Mouse (Mus musculus) heart, embryonic 11.5 days (tissue): ENCODE results near the gene Timm13. TPM values are rescaled to one million over a fixed set of nuclear protein-coding genes. Genes with fewer than 3 reads are reported as not detected.

Experiments
- ATAC-seq: fragments of 200-750 bp; cut with Nextera tagmentation; replicated peaks from 2 replicates; pipeline ENCODE4 v1.8.0; 2017; ENCODE audit warnings: moderate library complexity; ENCODE audit not compliant: insufficient number of reproducible peaks, low FRiP score, low TSS enrichment
- H3K27ac ChIP-seq: fragments of 300-500 bp; sonication (generic); 2 replicates; pipeline ENCODE4 v1.5.1; 2014; ENCODE audit warnings: mild to moderate bottlenecking, low read depth, low read length
- H3K27me3 ChIP-seq: fragments of 300-500 bp; sonication (generic); 2 replicates; pipeline ENCODE4 v1.6.1; 2014; ENCODE audit warnings: mild to moderate bottlenecking, low read length, mixed read lengths; ENCODE audit not compliant: control insufficient read depth, insufficient read depth
- H3K36me3 ChIP-seq: fragments of 300-500 bp; sonication (generic); 2 replicates; pipeline ENCODE4 v1.6.1; 2014; ENCODE audit warnings: mild to moderate bottlenecking, low read length, moderate library complexity, mixed read lengths; ENCODE audit not compliant: control insufficient read depth, insufficient read depth
- H3K4me1 ChIP-seq: fragments of 300-500 bp; sonication (generic); 2 replicates; pipeline ENCODE4 v1.6.1; 2014; ENCODE audit warnings: low read length; ENCODE audit not compliant: control insufficient read depth, insufficient read depth
- H3K4me2 ChIP-seq: fragments of 300-500 bp; sonication (generic); 2 replicates; pipeline ENCODE4 v1.6.1; 2014; ENCODE audit warnings: mild to moderate bottlenecking, moderate library complexity
- H3K4me3 ChIP-seq: fragments of 300-500 bp; sonication (generic); 2 replicates; pipeline ENCODE4 v1.5.1; 2014; ENCODE audit warnings: low read depth, low read length
- H3K9ac ChIP-seq: fragments of 300-500 bp; sonication (generic); 2 replicates; pipeline ENCODE4 v1.6.1; 2014; ENCODE audit warnings: mild to moderate bottlenecking, low read depth, low read length, moderate library complexity
- H3K9me3 ChIP-seq: fragments of 300-500 bp; sonication (generic); replicated peaks from 2 replicates; pipeline ENCODE4 v1.6.1; 2016; ENCODE audit warnings: low read length; ENCODE audit not compliant: control insufficient read depth
- WGBS: fragments of 180-500 bp; shearing (Covaris S2); extraction: QIAGEN DNeasy Blood & Tissue Kit; methylation state at CpG from one replicate; pipeline ENCODE4 v1.1.7; 2014; ENCODE audit not compliant: insufficient replicate concordance; 5-methylcytosine and 5-hydroxymethylcytosine counted together
- polyA plus RNA-seq: library from polyadenylated mRNA; unstranded; fragments of >200 nt; fragmentation: Nextera tagmentation; extraction: Ambion mirVana; gene quantifications from 2 replicates; pipeline ENCODE4 v1.2.1, GENCODE M21; 2014

The Timm13 gene
- 300 and 340 TPM in 2 replicates for polyA plus RNA-seq

DNA sequence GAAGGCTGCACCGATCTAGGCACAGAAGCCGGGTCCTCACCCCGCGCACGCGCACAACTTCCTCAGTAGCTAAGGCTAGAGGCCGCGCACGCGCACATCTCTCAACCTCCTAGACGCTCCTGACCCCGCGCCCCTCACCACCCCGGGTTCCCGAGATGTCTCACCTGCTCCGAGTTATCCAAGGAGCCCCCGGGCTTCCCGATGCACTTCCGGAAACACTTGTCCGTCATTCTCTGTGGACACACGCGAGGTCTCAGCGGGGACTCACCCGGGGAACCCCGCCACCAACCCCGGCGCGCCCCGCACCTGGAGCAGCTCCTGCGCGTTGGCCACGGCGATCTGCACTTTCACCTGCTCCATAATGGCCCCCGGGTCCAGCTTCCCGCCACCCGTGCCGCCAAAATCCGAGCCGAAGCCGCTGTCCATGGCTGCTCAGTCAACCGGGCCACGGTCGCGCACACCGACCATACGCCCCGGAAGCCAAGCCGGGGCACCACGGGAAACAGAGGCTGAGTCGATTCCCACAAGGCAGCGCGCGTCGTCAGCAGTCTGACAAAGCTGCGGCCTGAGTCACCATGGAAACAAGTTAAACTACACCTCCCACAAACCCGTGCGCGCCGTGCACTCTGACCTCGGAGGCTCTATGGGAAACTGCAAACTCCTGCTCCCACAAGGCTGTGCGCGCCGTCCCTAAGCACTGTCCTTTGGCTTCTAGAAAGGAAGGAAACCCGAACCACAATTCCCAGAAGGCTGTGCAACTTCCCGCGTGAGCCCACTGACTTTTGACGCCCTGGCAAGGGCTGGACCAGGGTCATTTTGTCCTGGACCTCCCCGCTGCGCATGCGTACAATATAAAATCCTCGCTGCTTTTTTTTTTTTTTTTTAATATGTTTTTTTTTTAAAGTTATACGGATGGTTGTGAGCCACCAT, at the start of gene Timm13:
Gene Timm13, minus strand, starts transcription at position 652 of the 930 bp plus-strand sequence.
- Histone ChIP-seq H3K4me2 (peak within 1 kb of the TSS; percentile 98), H3K4me3 (peak within 1 kb of the TSS; percentile 86), H3K36me3 (peaks cover 21% of the 10 kb centered on the region), H3K9ac (peak within 1 kb of the TSS; percentile 85), H3K27ac (peak within 1 kb of the TSS; percentile 69), H3K4me1 (peaks cover 15% of the 10 kb centered on the region), H3K27me3 (peaks cover 4% of the 10 kb centered on the region; the same call in 1 of the 2 replicates), H3K9me3 (no peaks in the 10 kb centered on the region)
- under 1% methylated on average over 72 of the region's 72 CpGs for WGBS
- ATAC-seq = peak; percentile 91

DNA sequence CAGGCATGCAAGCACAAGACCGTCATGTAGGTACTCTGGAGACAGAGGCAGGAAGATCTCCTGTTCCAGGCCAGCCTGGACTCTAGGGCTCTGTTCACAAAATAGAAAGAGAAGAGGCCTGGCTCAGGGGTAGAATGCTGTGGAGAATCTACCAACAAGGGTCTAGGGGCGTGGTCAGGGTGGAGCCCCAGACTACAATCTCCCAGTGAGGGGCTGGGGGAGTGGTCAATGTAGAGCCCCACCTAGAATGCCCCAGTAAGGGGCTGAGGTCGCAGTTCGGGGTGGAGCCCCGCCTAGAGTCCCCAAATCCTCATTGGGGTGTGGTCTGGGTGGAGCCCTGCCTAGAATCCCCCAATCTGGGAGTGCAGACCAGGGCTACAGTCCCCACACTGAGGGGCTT, 49.5 kb upstream of the Timm13 start:
- Histone ChIP-seq H3K4me2 (no peak overlapping the region), H3K4me1 (peaks cover 34% of the 10 kb centered on the region), H3K9me3 (no peaks in the 10 kb centered on the region), H3K9ac (no peak overlapping the region), H3K27ac (no peak overlapping the region), H3K4me3 (no peak overlapping the region), H3K27me3 (no peaks in the 10 kb centered on the region), H3K36me3 (no peaks in the 10 kb centered on the region)
- no peak for ATAC-seq
- WGBS = 26% methylated on average over 5 of the region's 5 CpGs

DNA sequence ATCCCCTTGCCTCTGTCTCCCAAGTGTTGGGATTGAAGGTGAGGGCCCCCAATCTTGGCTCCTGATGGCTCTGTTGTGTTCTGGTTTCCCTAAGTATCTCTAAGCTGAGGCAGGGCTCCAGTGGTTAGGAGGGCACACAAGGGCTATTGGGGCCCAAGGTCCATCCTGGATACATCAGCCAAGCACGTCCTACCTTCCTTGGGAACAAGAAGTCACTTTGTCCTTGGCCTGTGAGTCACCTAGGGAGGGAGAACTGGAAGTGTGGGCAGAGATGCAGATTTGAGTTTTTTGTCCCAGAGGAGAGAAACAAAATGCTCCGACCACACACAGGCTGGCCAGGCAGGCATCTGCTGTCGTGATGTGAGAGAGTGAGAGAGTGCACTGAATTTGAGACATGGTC, 48.3 kb upstream of the Timm13 start:
- no peak overlapping the region for H3K4me2 ChIP-seq
- no peak for ATAC-seq
- no peak overlapping the region for H3K4me3 ChIP-seq
- H3K36me3 ChIP-seq = no peaks in the 10 kb centered on the region
- H3K27ac ChIP-seq = no peak overlapping the region
- H3K9ac ChIP-seq = no peak overlapping the region
- H3K9me3 ChIP-seq = no peaks in the 10 kb centered on the region
- WGBS = 77% methylated on average over 3 of the region's 3 CpGs
- no peaks in the 10 kb centered on the region for H3K27me3 ChIP-seq
- H3K4me1 ChIP-seq = peaks cover 25% of the 10 kb centered on the region

DNA sequence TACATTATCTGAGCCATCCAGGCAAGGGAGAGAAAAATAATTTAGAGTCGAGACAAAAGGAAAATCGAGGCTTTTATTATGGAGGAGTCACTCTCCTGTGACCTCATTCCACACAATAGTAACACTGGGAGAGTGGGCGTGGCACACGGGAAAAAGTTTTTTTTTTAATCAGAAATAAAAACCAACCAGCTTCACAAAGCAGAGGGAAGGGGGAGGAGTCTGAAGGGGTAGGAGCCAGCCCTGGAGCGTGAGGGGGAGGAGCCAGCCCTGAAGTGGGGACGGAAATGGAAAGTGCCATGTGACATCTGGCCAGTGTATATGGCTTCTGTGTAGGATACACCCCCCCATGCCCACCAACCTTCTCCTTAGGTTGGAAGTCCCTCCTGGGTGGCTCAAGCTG, 47.8 kb upstream of the Timm13 start:
- H3K4me1 ChIP-seq = peaks cover 25% of the 10 kb centered on the region
- H3K9me3 ChIP-seq = no peaks in the 10 kb centered on the region
- ATAC-seq = peak; percentile 62; the same call in 1 of the 2 replicates
- no peak overlapping the region for H3K4me2 ChIP-seq
- 32% methylated on average over 6 of the region's 6 CpGs for WGBS
- no peaks in the 10 kb centered on the region for H3K27me3 ChIP-seq
- no peak overlapping the region for H3K4me3 ChIP-seq
- H3K9ac ChIP-seq = no peak overlapping the region
- 0 out of 2 replicates have a peak overlapping the region, but pooled peaks have one; percentile 38 for H3K27ac ChIP-seq
- no peaks in the 10 kb centered on the region for H3K36me3 ChIP-seq

DNA sequence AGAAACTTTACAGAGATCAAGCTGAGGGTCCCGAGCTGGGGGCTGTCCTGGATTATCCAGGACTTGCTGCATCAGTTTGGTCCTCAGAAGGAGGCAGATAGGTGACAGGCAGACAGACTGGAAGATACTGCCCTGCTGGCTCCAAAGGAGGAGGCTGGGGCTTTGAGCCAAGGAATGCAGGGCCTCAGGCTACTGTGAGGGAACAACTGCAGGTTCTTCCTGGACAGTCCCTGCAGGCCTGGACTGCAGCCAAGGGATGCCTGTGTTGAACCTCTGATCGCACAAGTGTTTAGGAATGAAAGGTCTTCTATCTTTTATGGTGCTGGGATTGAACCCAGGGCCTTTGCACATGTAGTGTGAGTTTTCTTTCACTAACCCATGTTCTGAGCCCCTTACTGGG, 47.0 kb upstream of the Timm13 start:
- 17% methylated on average over 2 of the region's 2 CpGs for WGBS
- H3K4me1 ChIP-seq = peaks cover 25% of the 10 kb centered on the region
- no peak overlapping the region for H3K9ac ChIP-seq
- H3K36me3 ChIP-seq = no peaks in the 10 kb centered on the region
- H3K27ac ChIP-seq = peak overlapping the region; percentile 38
- no peak overlapping the region for H3K4me2 ChIP-seq
- H3K4me3 ChIP-seq = no peak overlapping the region
- no peaks in the 10 kb centered on the region for H3K9me3 ChIP-seq
- H3K27me3 ChIP-seq = no peaks in the 10 kb centered on the region
- no peak for ATAC-seq

DNA sequence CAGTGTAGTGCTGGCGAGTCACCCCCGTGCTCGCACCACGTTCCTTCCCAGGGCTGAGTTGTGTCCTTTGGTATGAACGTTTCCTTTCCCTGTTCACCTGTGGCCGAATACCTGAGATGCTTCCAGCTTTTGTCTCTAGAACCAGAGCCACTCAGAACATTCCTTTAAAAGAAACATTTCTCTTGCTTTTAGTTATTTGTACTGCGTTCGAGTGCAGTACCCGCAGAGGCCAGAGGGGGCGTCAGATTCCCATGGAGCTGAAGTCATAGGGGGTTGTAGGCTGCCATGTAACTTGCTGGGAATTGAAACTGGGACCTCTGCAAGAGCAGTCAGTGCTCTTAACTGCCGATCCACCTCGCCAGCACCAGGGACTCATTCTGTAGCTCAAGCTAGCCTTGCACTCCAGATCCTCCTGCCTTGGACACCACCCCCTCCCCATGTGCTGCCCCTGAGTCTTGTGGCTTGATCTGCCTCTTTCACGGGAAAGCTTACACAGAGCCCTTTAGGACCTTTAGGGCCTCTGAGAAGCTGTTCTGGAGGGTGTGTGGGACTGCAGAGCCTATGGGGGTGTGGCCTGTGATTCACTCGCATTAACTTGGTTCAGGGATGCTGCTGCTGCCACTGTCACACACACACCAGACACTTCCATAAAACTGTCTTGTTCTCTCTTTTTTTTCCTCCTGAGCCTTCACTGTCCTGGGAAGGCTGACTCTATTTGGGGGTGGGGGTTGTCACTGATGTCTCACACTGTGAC, 46.1 kb upstream of the Timm13 start:
- H3K4me1 ChIP-seq = peaks cover 25% of the 10 kb centered on the region
- H3K27me3 ChIP-seq = no peaks in the 10 kb centered on the region
- H3K4me3 ChIP-seq = no peak overlapping the region
- no peak for ATAC-seq
- H3K27ac ChIP-seq = 0 out of 2 replicates have a peak overlapping the region, but pooled peaks have one; percentile 38
- H3K9ac ChIP-seq = no peak overlapping the region
- no peaks in the 10 kb centered on the region for H3K36me3 ChIP-seq
- no peaks in the 10 kb centered on the region for H3K9me3 ChIP-seq
- no peak overlapping the region for H3K4me2 ChIP-seq
- 59% methylated on average over 14 of the region's 14 CpGs for WGBS

DNA sequence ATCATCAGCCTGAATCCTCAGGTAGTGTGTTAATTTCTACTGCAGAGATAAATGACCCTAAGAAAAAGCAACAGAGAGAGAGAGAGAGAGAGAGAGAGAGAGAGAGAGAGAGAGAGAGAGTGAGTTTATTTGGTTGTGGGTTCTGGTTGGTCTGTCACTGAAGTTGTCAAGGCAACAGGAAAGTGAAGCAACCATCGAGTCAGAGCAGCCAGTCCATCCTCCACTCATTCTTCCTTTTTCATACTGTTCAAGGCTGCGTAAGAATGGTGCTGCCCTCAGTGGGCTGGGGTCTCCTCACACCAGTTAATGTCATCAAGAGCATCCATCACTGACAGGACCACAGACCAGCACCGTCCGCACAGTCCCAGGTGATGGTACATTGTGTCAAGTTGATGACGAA, 43.5 kb upstream of the Timm13 start:
- Histone ChIP-seq H3K9me3 (no peaks in the 10 kb centered on the region), H3K27me3 (no peaks in the 10 kb centered on the region), H3K4me2 (no peak overlapping the region), H3K27ac (no peak overlapping the region), H3K4me3 (no peak overlapping the region), H3K9ac (no peak overlapping the region), H3K36me3 (no peaks in the 10 kb centered on the region), H3K4me1 (peaks cover 47% of the 10 kb centered on the region)
- WGBS = 83% methylated on average over 5 of the region's 5 CpGs
- no peak for ATAC-seq

DNA sequence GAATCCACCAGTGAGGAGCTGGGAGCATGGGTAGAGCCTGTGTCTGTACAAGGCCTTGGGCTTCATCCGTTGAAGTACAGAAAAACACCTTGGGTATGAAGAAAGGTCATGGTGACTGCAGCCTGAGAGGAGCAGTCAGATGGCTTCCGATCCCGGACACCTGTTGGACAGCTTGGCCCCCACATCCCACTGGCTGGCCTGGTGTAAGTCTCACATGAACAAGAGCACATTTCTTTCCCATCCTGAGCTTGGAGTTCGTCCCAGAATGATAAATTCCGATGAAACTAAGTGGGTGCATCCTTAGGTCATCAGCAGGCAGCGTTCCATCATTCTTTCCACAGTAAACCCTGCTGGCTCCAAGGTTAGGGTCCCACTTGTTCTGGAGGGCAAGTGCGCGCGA, 42.9 kb upstream of the Timm13 start:
- Histone ChIP-seq H3K36me3 (no peaks in the 10 kb centered on the region), H3K9me3 (no peaks in the 10 kb centered on the region), H3K4me3 (no peak overlapping the region), H3K4me1 (peaks cover 48% of the 10 kb centered on the region), H3K27me3 (no peaks in the 10 kb centered on the region), H3K9ac (no peak overlapping the region), H3K27ac (no peak overlapping the region), H3K4me2 (no peak overlapping the region)
- WGBS = 68% methylated on average over 9 of the region's 9 CpGs
- ATAC-seq = no peak
